Mouse (Mus musculus): Measurements from ENCODE around the gene Il1rapl2. TPM values are rescaled to one million over a fixed set of nuclear protein-coding genes. Genes with fewer than 3 reads are reported as not detected.

Il1rapl2 gene
- 0.08 and 0.26 TPM in 2 replicates for polyA plus RNA-seq (2014; fragmentation: Nextera tagmentation; extraction: Ambion mirVana)

DNA sequence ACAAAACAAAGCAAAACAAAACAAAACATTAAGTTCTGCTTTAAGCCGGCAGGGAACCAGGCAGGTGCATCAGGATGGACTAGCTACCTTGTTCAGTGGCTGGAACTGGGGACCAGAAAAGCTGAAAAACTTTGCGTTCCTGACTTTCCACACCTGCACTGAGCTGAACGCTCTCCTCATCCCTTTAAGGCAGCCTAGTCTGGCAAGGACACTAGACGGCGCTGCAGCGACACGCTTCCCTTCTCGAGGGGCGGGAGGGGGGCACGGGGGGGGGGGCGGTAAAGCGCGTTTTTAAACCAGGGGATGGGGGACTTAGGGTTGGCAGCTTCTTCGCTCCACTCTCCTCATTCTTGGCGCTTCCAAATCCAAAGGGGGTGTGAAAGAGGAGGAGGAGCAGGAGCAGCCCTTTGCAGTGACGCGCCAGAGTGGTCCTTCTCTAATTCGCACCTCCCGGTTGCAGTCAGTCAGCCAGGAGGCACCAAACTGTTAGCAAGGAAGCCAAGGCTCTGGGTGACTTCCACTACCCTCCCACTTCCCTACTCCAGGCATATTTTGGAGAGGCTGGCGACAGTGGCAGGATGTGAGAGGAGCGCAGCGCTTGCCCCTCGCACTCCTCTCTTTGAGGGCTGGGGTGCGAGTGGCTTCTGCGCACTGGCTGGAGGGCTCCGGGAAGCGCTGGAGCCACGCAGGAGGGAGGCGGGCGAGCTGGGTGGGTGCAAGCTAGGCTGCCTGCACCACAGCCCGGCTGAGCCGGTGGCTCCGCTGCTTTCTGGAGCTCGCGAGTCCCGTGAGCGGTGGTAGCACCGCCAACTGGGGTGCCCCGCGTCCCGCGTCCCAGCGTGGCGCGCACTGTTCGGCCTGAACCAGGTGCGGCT, at the start of gene Il1rapl2:
Gene Il1rapl2, plus strand, starts transcription at position 288 of the 875 bp plus-strand sequence.
- Histone ChIP-seq H3K4me2 (peak within 1 kb of the TSS; percentile 64), H3K4me1 (ENCODE audit: control insufficient read depth, insufficient read depth, low read length) (no peaks in the 10 kb centered on the region), H3K9ac (ENCODE audit: low read length) (no peak within 1 kb of the TSS), H3K27me3 (ENCODE audit: control insufficient read depth, insufficient read depth, low read length) (peaks cover 27% of the 10 kb centered on the region), H3K9me3 (ENCODE audit: control insufficient read depth, low read length) (no peaks in the 10 kb centered on the region), H3K36me3 (ENCODE audit: control insufficient read depth, insufficient read depth, low read length) (no peaks in the 10 kb centered on the region), H3K27ac (ENCODE audit: low read depth, low read length) (no peak within 1 kb of the TSS), H3K4me3 (ENCODE audit: low read depth, low read length) (peak within 1 kb of the TSS; percentile 34)
- DNase-seq (ENCODE audit: low spot score, missing footprints) (peak; percentile 88), ATAC-seq (ENCODE audit: low FRiP score) (peak; percentile 83)
- 19% methylated on average over 34 of the region's 47 CpGs for WGBS

- no peaks in the 10 kb centered on the region for H3K9me3 ChIP-seq (ENCODE audit: control insufficient read depth, low read length)
- no peak for ATAC-seq (ENCODE audit: low FRiP score)
Observed at GRCm38 (mm10) chrX:137548348-137548747, 22.1 kb upstream of the Il1rapl2 start.

DNA sequence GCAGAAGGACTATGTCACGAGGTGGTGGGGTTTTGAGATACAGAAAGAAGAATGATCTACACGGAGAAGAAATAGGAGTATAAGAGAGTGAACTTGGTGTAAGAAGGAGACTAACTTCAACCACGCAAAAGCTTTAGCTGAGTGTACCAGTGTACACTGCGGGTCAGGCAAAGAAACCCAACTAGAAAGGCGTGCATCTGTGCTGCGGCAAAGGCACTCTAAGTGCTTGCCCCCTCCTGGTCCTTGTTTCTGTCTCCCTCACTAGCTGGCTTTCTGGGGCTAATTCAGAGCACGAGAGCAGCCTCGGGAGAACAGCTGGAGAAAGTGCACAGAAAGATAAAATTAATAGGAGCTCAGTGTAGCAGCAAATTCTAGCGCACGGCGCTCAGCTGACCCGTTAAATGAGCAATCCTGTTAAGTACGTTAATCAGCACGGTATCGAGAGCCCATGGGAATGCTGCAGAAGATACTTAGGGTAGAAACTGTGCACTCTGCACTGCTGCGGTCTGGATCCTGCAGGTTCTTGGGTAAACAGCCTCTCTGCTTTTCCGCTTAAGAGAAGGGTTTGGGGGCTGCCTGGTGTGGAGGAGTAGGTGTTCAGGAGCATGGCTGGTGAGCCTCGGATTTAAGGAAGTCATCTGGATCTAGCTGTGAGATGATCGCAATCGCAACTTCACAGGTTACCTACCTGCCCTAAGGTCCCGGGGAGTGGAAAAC, 778 bp upstream of the Il1rapl2 start:
- H3K4me3 ChIP-seq (ENCODE audit: low read depth, low read length) = peak overlapping the region; percentile 34; the same call in 1 of the 2 replicates
- H3K27ac ChIP-seq (ENCODE audit: low read depth, low read length) = no peak overlapping the region
- no peaks in the 10 kb centered on the region for H3K36me3 ChIP-seq (ENCODE audit: control insufficient read depth, insufficient read depth, low read length)
- DNase-seq (ENCODE audit: low spot score, missing footprints) (peak; percentile 86), ATAC-seq (ENCODE audit: low FRiP score) (peak; percentile 54)
- no peaks in the 10 kb centered on the region for H3K4me1 ChIP-seq (ENCODE audit: control insufficient read depth, insufficient read depth, low read length)
- H3K9ac ChIP-seq (ENCODE audit: low read length) = no peak overlapping the region
- H3K27me3 ChIP-seq (ENCODE audit: control insufficient read depth, insufficient read depth, low read length) = peaks cover 27% of the 10 kb centered on the region
- 21% methylated on average over 21 of the region's 21 CpGs for WGBS
- no peaks in the 10 kb centered on the region for H3K9me3 ChIP-seq (ENCODE audit: control insufficient read depth, low read length)
- peak overlapping the region; percentile 64 for H3K4me2 ChIP-seq

More at GRCm38 (mm10) chrX:137548348-137548747, 22.1 kb upstream of the Il1rapl2 start:
- Histone ChIP-seq H3K27me3 (ENCODE audit: control insufficient read depth, insufficient read depth, low read length) (no peaks in the 10 kb centered on the region), H3K9ac (ENCODE audit: low read length) (no peak overlapping the region), H3K4me1 (ENCODE audit: control insufficient read depth, insufficient read depth, low read length) (no peaks in the 10 kb centered on the region), H3K36me3 (ENCODE audit: control insufficient read depth, insufficient read depth, low read length) (no peaks in the 10 kb centered on the region), H3K4me3 (ENCODE audit: low read depth, low read length) (no peak overlapping the region), H3K27ac (ENCODE audit: low read depth, low read length) (no peak overlapping the region), H3K4me2 (no peak overlapping the region)
- 77% methylated on average over 2 of the region's 2 CpGs for WGBS
- DNase-seq (ENCODE audit: low spot score, missing footprints) = no peak

DNA sequence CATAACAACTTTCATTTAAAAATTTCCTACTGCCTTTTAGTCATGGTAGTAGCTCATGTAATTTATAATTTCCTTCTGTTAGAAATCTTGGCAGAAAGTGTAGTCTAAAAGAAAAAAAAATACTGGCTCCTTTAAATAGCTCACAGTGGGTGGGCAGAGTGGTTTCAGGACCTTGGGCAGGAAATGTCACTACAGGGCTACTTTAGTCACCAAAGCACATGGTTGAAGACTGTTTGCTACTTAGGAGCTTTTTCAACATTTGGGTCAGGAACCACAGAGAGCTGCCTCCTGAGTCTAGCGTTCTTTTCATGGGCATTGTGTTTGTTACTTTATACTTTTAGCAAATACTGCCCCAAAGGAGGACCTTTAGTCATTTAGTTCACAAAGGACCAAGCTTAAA, 12.2 kb downstream of the Il1rapl2 start:
- Histone ChIP-seq H3K4me1 (ENCODE audit: control insufficient read depth, insufficient read depth, low read length) (no peaks in the 10 kb centered on the region), H3K4me3 (ENCODE audit: low read depth, low read length) (no peak overlapping the region), H3K36me3 (ENCODE audit: control insufficient read depth, insufficient read depth, low read length) (no peaks in the 10 kb centered on the region), H3K9me3 (ENCODE audit: control insufficient read depth, low read length) (no peaks in the 10 kb centered on the region), H3K9ac (ENCODE audit: low read length) (no peak overlapping the region), H3K4me2 (no peak overlapping the region), H3K27me3 (ENCODE audit: control insufficient read depth, insufficient read depth, low read length) (no peaks in the 10 kb centered on the region), H3K27ac (ENCODE audit: low read depth, low read length) (no peak overlapping the region)
- 33% methylated on average over 1 of the region's 1 CpGs for WGBS
- DNase-seq (ENCODE audit: low spot score, missing footprints) (no peak), ATAC-seq (ENCODE audit: low FRiP score) (no peak)

- Histone ChIP-seq H3K27me3 (ENCODE audit: control insufficient read depth, insufficient read depth, low read length) (no peaks in the 10 kb centered on the region), H3K36me3 (ENCODE audit: control insufficient read depth, insufficient read depth, low read length) (no peaks in the 10 kb centered on the region), H3K4me1 (ENCODE audit: control insufficient read depth, insufficient read depth, low read length) (no peaks in the 10 kb centered on the region), H3K4me3 (ENCODE audit: low read depth, low read length) (no peak overlapping the region), H3K9ac (ENCODE audit: low read length) (no peak overlapping the region), H3K4me2 (no peak overlapping the region), H3K9me3 (ENCODE audit: control insufficient read depth, low read length) (no peaks in the 10 kb centered on the region), H3K27ac (ENCODE audit: low read depth, low read length) (no peak overlapping the region)
- ATAC-seq (ENCODE audit: low FRiP score) (no peak), DNase-seq (ENCODE audit: low spot score, missing footprints) (no peak)
Observed at GRCm38 (mm10) chrX:137620697-137621096, 50.3 kb downstream of the Il1rapl2 start.

GRCm38 (mm10) chrX:137667011-137667410, 96.6 kb downstream of the Il1rapl2 start:
- DNase-seq (ENCODE audit: low spot score, missing footprints) = peak; percentile 84
- H3K9ac ChIP-seq (ENCODE audit: low read length) = no peak overlapping the region
- 28% methylated on average over 2 of the region's 2 CpGs for WGBS
- H3K4me3 ChIP-seq (ENCODE audit: low read depth, low read length) = no peak overlapping the region
- no peak overlapping the region for H3K27ac ChIP-seq (ENCODE audit: low read depth, low read length)
- no peaks in the 10 kb centered on the region for H3K36me3 ChIP-seq (ENCODE audit: control insufficient read depth, insufficient read depth, low read length)
- H3K9me3 ChIP-seq (ENCODE audit: control insufficient read depth, low read length) = no peaks in the 10 kb centered on the region
- no peaks in the 10 kb centered on the region for H3K4me1 ChIP-seq (ENCODE audit: control insufficient read depth, insufficient read depth, low read length)
- ATAC-seq (ENCODE audit: low FRiP score) = no peak
- no peaks in the 10 kb centered on the region for H3K27me3 ChIP-seq (ENCODE audit: control insufficient read depth, insufficient read depth, low read length)
- no peak overlapping the region for H3K4me2 ChIP-seq

DNA sequence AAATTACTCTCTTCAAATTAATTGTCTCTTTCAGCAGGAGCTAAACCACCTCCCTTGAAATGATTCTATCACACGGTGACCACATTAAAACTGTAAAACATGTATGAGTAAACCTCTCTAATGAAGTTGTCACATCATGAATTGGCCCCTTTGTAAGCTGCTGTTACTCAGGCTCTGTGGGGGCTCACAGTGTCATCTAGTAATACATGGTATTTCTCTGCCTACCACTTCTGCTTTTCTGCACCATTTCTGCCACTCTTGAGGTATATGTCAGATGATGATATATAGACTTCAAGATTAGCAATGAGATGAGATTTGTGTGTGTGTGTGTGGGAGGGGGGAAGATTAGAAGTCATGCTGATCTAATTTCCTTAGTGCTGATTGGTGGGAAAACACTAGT, 117.6 kb downstream of the Il1rapl2 start:
- no peaks in the 10 kb centered on the region for H3K27me3 ChIP-seq (ENCODE audit: control insufficient read depth, insufficient read depth, low read length)
- no peak overlapping the region for H3K4me3 ChIP-seq (ENCODE audit: low read depth, low read length)
- H3K4me2 ChIP-seq = no peak overlapping the region
- no peak for DNase-seq (ENCODE audit: low spot score, missing footprints)
- ATAC-seq (ENCODE audit: low FRiP score) = no peak
- H3K9me3 ChIP-seq (ENCODE audit: control insufficient read depth, low read length) = no peaks in the 10 kb centered on the region
- H3K9ac ChIP-seq (ENCODE audit: low read length) = no peak overlapping the region
- H3K36me3 ChIP-seq (ENCODE audit: control insufficient read depth, insufficient read depth, low read length) = no peaks in the 10 kb centered on the region
- H3K27ac ChIP-seq (ENCODE audit: low read depth, low read length) = no peak overlapping the region
- H3K4me1 ChIP-seq (ENCODE audit: control insufficient read depth, insufficient read depth, low read length) = no peaks in the 10 kb centered on the region
- WGBS = 89% methylated on average over 1 of the region's 1 CpGs

GRCm38 (mm10) chrX:137700006-137700405, 129.6 kb downstream of the Il1rapl2 start:
- no peak overlapping the region for H3K9ac ChIP-seq (ENCODE audit: low read length)
- H3K4me2 ChIP-seq = no peak overlapping the region
- no peaks in the 10 kb centered on the region for H3K36me3 ChIP-seq (ENCODE audit: control insufficient read depth, insufficient read depth, low read length)
- H3K4me1 ChIP-seq (ENCODE audit: control insufficient read depth, insufficient read depth, low read length) = no peaks in the 10 kb centered on the region
- no peaks in the 10 kb centered on the region for H3K27me3 ChIP-seq (ENCODE audit: control insufficient read depth, insufficient read depth, low read length)
- H3K4me3 ChIP-seq (ENCODE audit: low read depth, low read length) = no peak overlapping the region
- H3K27ac ChIP-seq (ENCODE audit: low read depth, low read length) = no peak overlapping the region
- WGBS = 90% methylated on average over 2 of the region's 2 CpGs
- no peak for ATAC-seq (ENCODE audit: low FRiP score)
- DNase-seq (ENCODE audit: low spot score, missing footprints) = no peak
- H3K9me3 ChIP-seq (ENCODE audit: control insufficient read depth, low read length) = no peaks in the 10 kb centered on the region

- no peak for ATAC-seq (ENCODE audit: low FRiP score)
Observed at GRCm38 (mm10) chrX:137755537-137755936, 185.1 kb downstream of the Il1rapl2 start.

More at GRCm38 (mm10) chrX:137755537-137755936, 185.1 kb downstream of the Il1rapl2 start:
- Histone ChIP-seq H3K4me1 (ENCODE audit: control insufficient read depth, insufficient read depth, low read length) (no peaks in the 10 kb centered on the region), H3K4me3 (ENCODE audit: low read depth, low read length) (no peak overlapping the region), H3K27me3 (ENCODE audit: control insufficient read depth, insufficient read depth, low read length) (no peaks in the 10 kb centered on the region), H3K9ac (ENCODE audit: low read length) (no peak overlapping the region), H3K27ac (ENCODE audit: low read depth, low read length) (no peak overlapping the region), H3K4me2 (no peak overlapping the region), H3K9me3 (ENCODE audit: control insufficient read depth, low read length) (no peaks in the 10 kb centered on the region), H3K36me3 (ENCODE audit: control insufficient read depth, insufficient read depth, low read length) (no peaks in the 10 kb centered on the region)
- DNase-seq (ENCODE audit: low spot score, missing footprints) = no peak
- WGBS = 58% methylated on average over 3 of the region's 3 CpGs

All from midbrain, embryonic 11.5 days (tissue).